Mouse (Mus musculus) MN1 (cell line): ENCODE data around the gene Urgcp.

Experiments
- DNase-seq: peaks from one replicate; pipeline ENCODE4 v3.0.0-alpha.2; 2016; ENCODE audit warnings: low spot score

Urgcp gene

DNA sequence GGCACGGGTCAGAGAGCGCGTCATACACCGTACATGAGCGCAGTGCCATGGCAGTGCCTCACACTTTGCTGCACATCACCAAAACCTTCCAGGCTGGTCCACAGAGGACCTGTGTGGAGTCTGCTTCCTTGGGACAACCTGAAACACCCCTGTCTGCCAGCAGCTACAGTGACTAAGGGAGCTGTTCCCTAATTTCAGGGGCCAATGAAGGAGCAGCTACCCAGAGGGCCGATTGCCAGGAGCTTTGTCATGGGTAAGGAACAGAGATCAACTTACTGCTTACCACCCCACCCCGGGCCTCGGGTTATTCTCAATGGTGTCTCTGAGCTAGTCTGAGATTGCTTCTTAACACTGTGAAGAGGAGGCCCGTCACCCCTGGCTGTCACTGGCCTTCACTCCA, 47.0 kb downstream of the Urgcp start:
- peak; percentile 5 for DNase-seq

DNA sequence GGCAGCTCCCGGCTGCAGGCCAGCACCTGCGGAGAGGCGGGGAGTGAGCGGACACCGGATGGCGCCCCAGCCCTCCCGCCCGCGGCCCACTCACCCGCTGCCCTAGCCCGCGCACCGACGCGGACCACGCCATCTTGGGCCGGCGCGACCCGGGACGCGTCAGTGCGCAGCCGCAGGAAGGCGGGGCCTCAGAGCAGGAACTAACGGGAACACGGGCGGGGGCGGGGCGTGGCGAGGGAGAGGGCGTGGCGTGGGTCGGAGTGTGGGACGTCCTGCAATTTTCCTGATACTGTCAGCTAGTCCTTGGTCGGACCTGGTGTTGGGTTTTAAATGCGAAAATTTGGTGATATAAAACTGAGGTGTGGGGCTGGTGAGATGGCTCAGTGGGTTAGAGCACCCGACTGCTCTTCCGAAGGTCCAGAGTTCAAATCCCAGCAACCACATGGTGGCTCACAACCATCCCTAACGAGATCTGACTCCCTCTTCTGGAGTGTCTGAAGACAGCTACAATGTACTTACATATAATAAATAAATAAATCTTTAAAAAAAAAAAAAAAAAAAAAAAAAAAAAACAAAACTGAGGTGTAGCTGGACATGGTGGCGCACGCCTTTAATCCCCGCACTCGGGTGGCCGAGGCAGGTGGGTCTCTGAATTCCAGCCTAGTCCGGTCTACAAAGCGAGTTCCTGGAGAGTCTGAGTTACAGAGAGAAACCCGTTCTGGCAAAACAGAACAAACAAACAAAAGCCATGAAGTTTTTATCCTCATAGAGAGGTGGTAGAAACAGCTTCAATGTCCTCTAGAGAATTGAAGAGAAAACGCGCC, 54.4 kb downstream of the Urgcp start:
- DNase-seq: peak; percentile 96

DNA sequence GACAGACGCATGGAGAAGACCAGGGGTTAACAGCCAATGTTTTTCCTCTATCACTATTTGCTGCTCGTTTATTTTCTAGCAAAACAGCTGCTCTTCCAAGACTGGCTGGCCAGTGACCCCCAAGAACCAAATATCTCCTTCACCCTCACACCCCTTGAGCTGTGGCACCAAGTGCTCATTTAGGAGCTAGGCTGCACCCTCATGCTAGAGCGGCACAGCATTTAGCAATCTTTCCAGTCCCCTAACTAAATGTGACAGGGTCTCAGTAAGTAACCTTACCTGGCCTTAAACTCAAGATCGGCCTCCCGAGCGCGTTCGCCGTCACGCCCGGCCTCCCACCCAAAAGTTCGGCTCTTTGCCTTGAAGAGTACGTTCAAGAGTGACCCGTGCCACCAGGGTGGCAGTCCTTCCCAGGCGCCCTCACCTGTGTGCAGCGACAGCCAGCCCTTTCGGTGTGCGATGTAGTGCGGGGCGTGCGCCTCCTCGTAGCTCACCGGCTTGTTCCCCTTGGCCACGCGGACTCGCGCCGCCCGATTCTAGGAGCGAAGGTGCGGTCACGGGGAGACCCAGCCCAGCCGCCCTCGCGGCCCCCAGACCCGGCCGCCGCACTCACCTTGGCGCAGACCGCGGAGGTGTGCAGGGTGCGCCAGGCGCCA, 55.2 kb downstream of the Urgcp start:
- DNase-seq: no peak

DNA sequence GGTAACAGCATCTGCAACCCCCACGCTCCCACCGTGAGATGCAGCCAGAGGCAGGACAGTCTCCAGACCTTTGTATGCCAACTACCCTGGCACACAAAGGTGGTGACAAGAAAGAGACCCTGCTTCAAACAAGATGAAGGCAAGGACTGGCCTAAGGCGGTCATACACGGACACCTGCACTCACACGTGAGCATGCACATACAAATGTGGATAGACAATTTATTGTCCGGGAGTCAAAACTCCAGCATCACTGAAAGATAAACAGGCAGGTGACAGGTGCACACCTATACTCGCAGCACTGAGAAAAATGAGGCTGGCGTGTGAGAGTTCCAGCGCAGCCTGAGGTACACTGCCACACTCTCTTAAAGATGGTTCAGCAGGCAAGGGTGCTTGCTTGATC, 56.2 kb downstream of the Urgcp start:
- peak; percentile 5 for DNase-seq

DNA sequence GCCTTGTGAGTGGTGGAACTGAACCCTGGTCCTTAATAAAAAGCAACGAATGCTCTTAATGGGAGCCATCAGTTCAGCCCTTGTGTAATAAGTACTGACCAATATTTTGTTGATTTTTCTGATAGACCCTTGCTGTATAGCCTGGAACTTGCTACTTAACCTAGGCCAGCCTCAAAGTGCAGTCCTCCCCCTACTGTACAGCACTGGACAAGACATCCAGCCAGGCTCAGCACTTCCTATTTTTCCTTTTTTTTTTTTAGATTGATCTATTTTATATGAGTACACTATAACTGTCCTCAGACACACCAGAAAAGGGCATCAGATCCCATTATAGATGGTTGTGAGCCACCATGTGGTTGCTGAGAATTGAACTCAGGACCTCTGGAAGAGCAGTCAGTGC, 58.8 kb downstream of the Urgcp start:
- DNase-seq: no peak

DNA sequence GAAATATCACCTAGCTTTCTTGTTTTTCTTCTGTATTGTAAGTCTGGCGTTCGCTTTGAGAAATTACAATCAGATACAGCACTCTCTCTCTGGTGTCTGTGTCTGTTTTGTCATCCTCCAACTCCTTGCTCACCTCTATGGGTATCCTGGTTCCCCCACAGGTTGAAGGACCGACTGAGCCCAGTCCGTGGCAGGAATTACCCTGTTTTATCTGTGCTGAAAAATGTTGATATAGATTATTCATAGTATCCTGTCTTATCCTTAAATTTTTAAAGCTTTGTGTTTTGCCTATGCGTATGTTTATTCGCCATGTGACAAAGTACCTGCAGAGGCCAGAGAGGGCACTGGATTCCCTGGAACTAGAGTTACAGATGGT, 59.2 kb downstream of the Urgcp start:
- peak; percentile 5 for DNase-seq

DNA sequence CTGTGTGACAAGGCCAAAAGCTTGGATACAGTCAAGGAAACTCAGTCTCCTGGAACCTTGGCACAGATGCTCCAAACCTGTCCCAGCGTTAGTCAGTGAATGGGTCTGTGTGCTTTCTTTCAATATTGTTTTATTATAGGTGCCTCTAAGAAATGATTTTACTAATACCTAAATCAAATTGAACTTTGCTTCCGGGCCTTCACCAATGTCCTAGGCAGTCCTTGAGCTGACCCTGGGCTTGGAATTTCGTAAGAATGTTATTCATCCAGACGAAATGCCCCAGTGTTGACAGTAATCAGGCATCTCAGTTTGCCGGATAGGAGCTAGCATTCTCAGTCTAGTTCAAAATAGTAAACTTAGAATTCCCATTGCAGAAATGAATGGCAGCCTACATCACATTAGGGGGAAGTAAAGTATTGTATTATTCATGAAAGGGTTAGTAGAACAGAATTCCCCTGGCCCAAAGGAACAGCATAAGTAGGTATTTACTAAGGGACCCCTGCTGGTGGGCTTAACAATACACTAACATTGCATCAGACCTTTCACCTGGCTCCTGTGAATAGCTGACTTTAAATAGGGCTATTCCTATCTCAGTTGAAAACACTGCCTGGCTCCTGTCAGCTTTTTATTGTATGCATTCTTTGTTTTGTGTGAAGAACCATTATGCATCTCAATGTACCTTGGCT, 59.8 kb downstream of the Urgcp start:
- peak; percentile 4 for DNase-seq

DNA sequence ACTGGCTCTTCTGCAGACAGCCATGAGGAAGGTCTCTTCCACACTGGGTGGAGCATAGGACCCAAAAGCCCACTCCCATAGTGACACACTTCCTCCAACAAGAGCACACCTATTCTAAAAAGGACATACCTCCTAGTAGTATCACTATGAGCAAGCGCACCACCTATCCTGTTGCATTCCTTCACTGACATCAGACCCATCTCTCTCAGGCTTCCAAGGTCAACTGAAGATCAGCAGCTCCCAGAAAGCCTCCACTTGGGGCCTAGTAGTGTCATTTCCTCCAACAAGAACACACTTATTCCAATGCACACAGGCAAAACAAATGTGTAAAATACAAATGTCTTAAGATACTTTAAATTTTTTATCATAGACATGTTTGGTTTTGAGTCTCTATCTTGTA, 60.4 kb downstream of the Urgcp start:
- DNase-seq: no peak

DNA sequence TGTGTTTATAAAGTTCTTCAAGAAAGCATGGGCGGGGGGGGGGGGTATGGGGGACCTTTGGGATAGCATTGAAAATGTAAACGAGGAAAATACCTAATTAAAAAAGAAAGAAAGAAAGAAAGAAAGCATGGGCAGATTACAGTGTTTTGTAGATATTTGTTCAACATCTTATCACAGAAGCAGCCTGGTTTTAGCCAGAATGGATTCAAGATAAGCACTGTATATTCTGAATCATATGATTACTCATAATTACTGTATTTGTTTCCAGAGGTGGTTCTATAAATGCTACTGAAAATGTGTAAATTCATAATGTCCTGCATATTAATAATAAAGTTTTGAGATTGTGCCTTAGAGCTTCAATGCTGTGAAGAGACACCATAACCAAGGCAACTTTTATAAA, 60.9 kb downstream of the Urgcp start:
- peak; percentile 4 for DNase-seq

DNA sequence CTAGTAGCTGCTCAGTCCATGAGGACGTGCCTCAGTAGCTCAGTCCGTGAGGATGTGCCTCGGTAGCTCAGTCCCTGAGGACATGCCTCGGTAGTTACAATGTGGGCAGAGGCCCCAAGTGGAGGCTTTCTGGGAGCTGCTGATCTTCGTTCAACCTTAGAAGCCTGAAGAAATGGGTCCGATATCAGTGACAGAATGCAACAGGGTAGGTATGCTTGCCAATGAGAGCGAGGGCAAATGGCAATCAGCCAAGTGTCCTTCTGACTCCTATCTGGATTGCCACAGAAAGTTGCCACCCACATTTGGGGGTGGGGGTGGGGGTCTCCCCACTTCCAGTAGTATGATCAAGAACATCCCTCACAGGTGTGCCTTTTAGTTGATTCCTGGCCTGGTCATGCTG, 61.4 kb downstream of the Urgcp start:
- DNase-seq: peak; percentile 6

DNA sequence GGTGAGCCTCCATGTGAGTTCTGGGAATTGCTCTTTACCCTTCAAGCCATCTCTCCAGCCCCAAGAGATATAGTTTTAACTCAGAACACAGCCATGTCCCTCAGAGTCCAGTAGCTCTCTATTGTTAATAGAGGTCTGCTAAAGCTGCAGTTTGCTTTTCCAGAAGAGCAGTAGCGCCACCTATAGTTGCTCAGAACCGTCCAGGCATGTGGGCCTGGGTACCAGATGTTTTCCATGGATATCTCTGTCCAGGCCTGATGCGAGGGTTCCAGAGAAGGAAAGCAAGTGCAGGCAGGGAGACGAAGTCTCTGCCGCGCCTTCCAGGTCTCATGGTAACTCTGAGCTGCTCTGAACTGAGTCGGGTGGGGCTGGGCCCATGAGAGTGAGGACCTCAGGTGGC, 70.4 kb downstream of the Urgcp start:
- peak; percentile 66 for DNase-seq

DNA sequence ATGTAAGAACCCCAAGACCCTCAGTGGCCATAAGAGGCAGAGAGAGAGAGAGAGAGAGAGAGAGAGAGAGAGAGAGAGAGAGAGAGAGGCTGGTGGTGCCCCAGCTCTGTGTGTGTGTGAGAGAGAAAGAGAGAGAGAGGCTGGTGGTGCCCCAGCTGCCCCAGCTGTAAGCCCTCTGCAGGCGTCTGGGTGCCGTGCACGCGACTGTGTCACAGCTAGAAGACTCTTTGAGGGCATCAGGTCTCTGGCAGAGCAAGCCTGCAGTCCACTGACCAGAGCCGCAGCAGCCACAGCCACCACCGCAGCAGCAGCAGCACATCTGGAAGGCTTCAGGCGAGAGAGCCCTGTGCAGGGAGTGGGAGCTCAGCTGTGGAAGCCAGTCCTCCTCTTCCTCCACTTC, 77.9 kb downstream of the Urgcp start:
- peak; percentile 30 for DNase-seq

DNA sequence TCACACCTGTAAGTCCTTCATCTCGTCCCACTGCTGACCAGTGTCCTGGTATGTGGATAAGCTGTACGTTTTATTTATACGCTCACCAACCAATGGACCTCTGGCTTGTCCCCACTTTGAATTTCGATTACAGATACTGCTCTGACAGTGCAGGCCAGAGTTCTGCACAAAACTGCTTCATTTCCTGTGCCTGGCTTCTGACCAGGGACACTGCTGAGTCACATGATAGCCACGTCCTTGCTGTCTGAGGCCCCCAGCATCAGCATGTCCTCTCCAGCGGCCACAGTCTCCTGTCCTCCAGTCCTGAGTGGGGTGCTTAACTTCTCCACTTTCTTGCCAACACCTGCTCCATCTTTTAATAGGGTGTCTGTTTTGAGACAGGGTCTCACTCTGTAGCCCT, 79.6 kb downstream of the Urgcp start:
- DNase-seq: peak; percentile 6
